Mouse (Mus musculus): ENCODE measurements around the gene Rfk.

GRCm38 (mm10) chr19:17417855-17418254 is 24.0 kb downstream of the Rfk start:
- TF ChIP-seq POLR2A (IDR thresholded peaks at IDR 0.05; ENCODE audit: borderline replicate concordance, low read depth, low read length) (no peak), CTCF (IDR thresholded peaks at IDR 0.05; ENCODE audit: low read depth, low read length) (no peak)
